Mouse (Mus musculus) inflammation-experienced regulatory T-cells, adult 6 months (primary cell): ENCODE measurements around the gene Shank1. TPM values are rescaled to one million over a fixed set of nuclear protein-coding genes. Genes with fewer than 3 reads are reported as not detected.

ENCODE experiments used
- ATAC-seq: one replicate; pipeline ENCODE4 v1.8.0; 2017
- polyA plus RNA-seq, 3 experiments: library from polyadenylated mRNA; unstranded; fragments of 100-300 nt; shearing (Covaris generic); gene quantifications; one replicate each; pipeline ENCODE4 v1.2.1; 2017

The Shank1 gene
- polyA plus RNA-seq, 3 experiments from 2014 or later, result 0.15 to 0.62 (median 0.20) TPM

GRCm38 (mm10) chr7:44373889-44374652 lies 64.0 kb downstream of the Shank1 start:
- peak; percentile 99 for ATAC-seq

- ATAC-seq, result no peak
Measured at GRCm38 (mm10) chr7:44374756-44375155, 64.7 kb downstream of the Shank1 start.

- no peak for ATAC-seq
Measured at GRCm38 (mm10) chr7:44375207-44375606, 65.2 kb downstream of the Shank1 start.

DNA sequence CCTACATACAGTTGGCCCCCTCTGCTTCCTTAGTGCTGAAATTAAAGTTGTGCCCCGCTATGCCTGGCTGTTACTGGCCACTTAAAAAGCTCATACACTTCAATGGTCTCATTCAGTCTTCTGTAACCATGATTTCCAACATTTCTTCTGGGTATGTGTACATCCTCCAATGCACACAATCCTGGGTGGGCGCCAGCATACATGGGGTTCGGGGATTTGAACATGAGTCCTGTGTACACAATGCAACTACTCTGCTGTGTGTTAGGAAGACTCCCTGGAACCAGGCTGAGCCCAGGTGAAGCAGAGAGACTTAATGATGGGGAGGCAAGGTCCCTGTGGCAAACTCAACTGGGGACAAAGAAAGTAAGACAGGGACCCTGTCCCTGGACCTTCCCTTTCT lies 65.7 kb downstream of the Shank1 start:
- ATAC-seq, result no peak

DNA sequence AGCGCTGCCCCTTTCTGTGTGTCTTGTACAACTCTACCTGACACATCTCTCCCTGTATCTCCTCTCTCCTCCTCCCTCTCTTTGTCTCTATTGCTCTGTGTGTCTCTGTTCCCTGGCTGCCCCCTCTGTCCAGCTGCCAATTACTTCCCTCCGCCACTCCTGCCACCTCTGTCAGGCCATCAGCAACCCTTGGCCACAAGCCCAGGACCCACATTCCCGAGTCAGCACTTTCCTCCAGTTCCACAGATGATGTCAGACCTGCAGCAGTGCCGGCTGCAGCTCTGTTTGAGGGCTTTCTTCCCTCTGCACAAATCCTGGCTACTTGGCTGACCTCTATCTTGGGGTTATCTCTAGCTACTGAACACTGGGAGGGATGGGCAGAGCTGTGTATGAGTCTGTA lies 68.2 kb downstream of the Shank1 start:
- no peak for ATAC-seq

DNA sequence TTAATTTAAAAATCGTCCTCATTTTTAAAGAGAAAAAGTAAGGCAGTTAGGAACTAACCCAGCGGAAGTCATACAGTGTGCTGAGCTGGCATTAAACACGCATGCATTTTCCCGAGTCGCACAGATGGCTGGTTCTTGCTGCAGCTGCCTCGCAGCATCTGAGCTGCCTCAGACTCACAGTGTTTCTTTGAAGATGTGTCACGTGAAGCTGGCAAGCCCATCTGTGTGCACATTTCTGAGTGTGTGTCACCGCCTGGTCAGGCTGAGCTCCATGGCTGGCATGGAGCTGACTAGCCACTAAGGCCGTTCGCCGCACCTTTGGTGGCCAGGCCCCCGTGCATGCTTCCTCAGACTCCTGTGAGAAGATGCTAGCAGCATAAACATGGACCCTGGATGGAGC lies 72.5 kb downstream of the Shank1 start:
- ATAC-seq, result no peak

GRCm38 (mm10) chr7:44383980-44384715 lies 74.1 kb downstream of the Shank1 start, which contains the start of gene Syt3:
Gene Syt3 (plus strand): TSS chr7:44384102.
- ATAC-seq, result peak; percentile 64

GRCm38 (mm10) chr7:44384716-44385059 lies 74.6 kb downstream of the Shank1 start:
- no peak for ATAC-seq

- no peak for ATAC-seq
Measured at GRCm38 (mm10) chr7:44385720-44386119, 75.7 kb downstream of the Shank1 start, which contains the start of gene 1700008O03Rik. Gene 1700008O03Rik (minus strand): TSS chr7:44385820.

- ATAC-seq, result no peak
Measured at GRCm38 (mm10) chr7:44391831-44392230, 81.8 kb downstream of the Shank1 start.

- ATAC-seq, result no peak
Measured at GRCm38 (mm10) chr7:44392341-44392740, 82.3 kb downstream of the Shank1 start.

DNA sequence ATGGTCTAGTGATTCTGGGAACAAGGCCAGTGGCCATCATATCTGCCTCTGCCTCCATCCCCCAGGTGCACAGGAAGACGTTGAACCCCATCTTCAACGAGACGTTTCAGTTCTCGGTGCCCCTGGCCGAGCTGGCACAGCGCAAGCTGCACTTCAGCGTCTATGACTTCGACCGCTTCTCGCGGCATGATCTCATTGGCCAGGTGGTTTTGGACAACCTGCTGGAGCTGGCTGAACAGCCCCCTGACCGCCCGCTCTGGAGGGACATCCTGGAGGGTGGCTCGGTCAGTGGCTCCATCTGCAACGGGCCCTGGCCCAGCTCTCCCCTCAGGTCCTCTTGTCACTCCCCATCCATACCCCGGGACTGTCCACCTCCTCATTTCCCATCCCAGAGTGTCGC lies 83.2 kb downstream of the Shank1 start:
- no peak for ATAC-seq

- ATAC-seq, result peak; percentile 82
Measured at GRCm38 (mm10) chr7:44398570-44398969, 88.5 kb downstream of the Shank1 start.

DNA sequence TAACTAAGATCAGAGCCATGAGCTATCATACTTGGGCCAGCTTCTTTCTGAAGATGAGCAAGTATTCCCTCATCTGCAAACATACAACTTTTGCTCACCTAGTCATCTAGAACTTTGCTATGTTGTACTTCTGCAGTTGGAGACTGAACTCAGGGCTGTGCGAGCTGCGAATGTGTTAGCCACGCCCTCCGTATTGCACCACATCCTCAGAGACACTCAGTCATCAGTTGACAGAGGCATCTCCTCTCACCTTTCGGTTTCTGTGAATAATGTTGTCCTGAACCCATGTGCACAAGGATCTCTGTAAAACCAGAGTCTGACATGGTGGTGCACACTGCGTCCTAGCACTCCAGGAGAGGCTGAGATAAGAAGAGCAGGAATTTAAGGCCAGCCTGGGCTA lies 91.6 kb downstream of the Shank1 start:
- ATAC-seq, result peak; percentile 67

GRCm38 (mm10) chr7:44405346-44406014 lies 95.4 kb downstream of the Shank1 start:
- ATAC-seq, result peak; percentile 93

DNA sequence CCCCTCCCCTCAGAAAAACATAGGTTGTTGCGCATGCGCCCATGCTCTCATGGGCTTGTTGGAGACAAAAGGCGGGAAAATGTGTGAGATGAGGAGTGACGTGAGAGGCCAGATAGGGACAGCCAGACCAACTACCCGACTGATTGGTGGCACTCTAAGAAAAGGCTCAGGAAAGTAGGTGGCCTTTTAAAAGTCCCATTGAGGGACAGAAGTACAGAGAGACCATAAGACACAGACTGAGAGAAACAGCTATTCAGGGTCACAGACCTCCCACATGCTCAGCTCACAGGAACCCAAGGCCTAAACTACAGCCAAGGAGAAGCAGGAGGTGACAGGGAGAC lies 95.9 kb downstream of the Shank1 start:
- ATAC-seq, result no peak

Other genes starting within 250 kb of the Shank1 start
- gene Klk1b21, start 207.9 kb upstream of the Shank1 start, polyA plus RNA-seq, result not detected
- not detected for gene Klk1b22, start 197.6 kb upstream of the Shank1 start, polyA plus RNA-seq
- not detected for gene Klk1b16, start 173.5 kb upstream of the Shank1 start, polyA plus RNA-seq
- gene Klk1b24, start 122.0 kb upstream of the Shank1 start, polyA plus RNA-seq, result not detected
- not detected for gene Klk1b3, start 112.1 kb upstream of the Shank1 start, polyA plus RNA-seq
- not detected for gene Klk1b4, start 102.8 kb upstream of the Shank1 start, polyA plus RNA-seq
- not detected for gene Klk1b5, start 94.3 kb upstream of the Shank1 start, polyA plus RNA-seq
- under 1 TPM in 1 of 3 experiments, not detected in 2; 0.44 TPM for gene Klk1, start 84.9 kb upstream of the Shank1 start, polyA plus RNA-seq
- under 1 TPM in 1 of 3 experiments, not detected in 2; 0.38 TPM for gene Gm36864, start 74.1 kb upstream of the Shank1 start, polyA plus RNA-seq
- gene 1700028J19Rik, start 63.6 kb upstream of the Shank1 start, polyA plus RNA-seq, result 1 to 10 TPM; 1.3 to 2.5 (median 1.6) TPM
- 100 to 1,000 TPM in 1 of 3 experiments, 10 to 100 TPM in 2; 47.7 to 133 (median 97.4) TPM for gene 2410002F23Rik, start 63.5 kb upstream of the Shank1 start, polyA plus RNA-seq
- not detected for gene Acp4, start 52.9 kb upstream of the Shank1 start, polyA plus RNA-seq
- gene Gm15517, start 48.8 kb upstream of the Shank1 start, polyA plus RNA-seq, result not detected
- under 1 TPM; 0.28 to 0.62 (median 0.34) TPM for gene Clec11a, start 3.4 kb upstream of the Shank1 start, polyA plus RNA-seq
- not detected for gene Syt3, start 73.8 kb downstream of the Shank1 start, polyA plus RNA-seq
- gene 1700008O03Rik, start 75.6 kb downstream of the Shank1 start, polyA plus RNA-seq, result not detected
- gene Lrrc4b, start 118.8 kb downstream of the Shank1 start, polyA plus RNA-seq, result not detected
- gene Aspdh, start 155.1 kb downstream of the Shank1 start, polyA plus RNA-seq, result not detected
- gene Josd2, start 157.7 kb downstream of the Shank1 start, polyA plus RNA-seq, result 10 to 100 TPM; 46.9 to 62.6 (median 47.0) TPM
- gene Emc10, start 186.3 kb downstream of the Shank1 start, polyA plus RNA-seq, result 10 to 100 TPM; 21.0 to 22.5 (median 22.3) TPM
- gene Fam71e1, start 186.3 kb downstream of the Shank1 start, polyA plus RNA-seq, result 1 to 10 TPM; 2.7 to 5.2 (median 3.9) TPM
- gene Mybpc2, start 214.4 kb downstream of the Shank1 start, polyA plus RNA-seq, result not detected
- gene Spib, start 221.8 kb downstream of the Shank1 start, polyA plus RNA-seq, result 1 to 10 TPM in 1 of 3 experiments, under 1 TPM in 2; 0.17 to 2.1 (median 0.86) TPM
- gene Pold1, start 238.6 kb downstream of the Shank1 start, polyA plus RNA-seq, result 10 to 100 TPM; 21.0 to 32.4 (median 21.4) TPM
- 10 to 100 TPM; 43.0 to 52.2 (median 49.9) TPM for gene Nr1h2, start 243.7 kb downstream of the Shank1 start, polyA plus RNA-seq